Mouse (Mus musculus): ENCODE data around the gene Fn1. TPM values are rescaled to one million over a fixed set of nuclear protein-coding genes. Genes with fewer than 3 reads are reported as not detected.

Gene Fn1
- 478 and 518 TPM in 2 replicates for polyA plus RNA-seq (2011; ENCODE audit: insufficient read depth, insufficient read length, low read depth, missing spikeins)

GRCm38 (mm10) chr1:71652551-71653399 lies at the start of gene Fn1:
Gene Fn1 (minus strand): TSS chr1:71653200.
- Histone ChIP-seq H3K4me3 (ENCODE audit: low read depth, low read length) (peak within 1 kb of the TSS; percentile 96), H3K9ac (ENCODE audit: low read depth, poor library complexity, severe bottlenecking) (peak within 1 kb of the TSS; percentile 67), H3K27me3 (ENCODE audit: control insufficient read depth, insufficient read depth, low read length, poor library complexity, severe bottlenecking) (no peaks in the 10 kb centered on the region), H3K9me3 (replicated peaks; ENCODE audit: control insufficient read depth, insufficient read depth, low read length, poor library complexity, severe bottlenecking) (no peaks in the 10 kb centered on the region), H3K36me3 (ENCODE audit: control insufficient read depth, insufficient read depth, low read length, poor library complexity, severe bottlenecking) (peaks cover 28% of the 10 kb centered on the region), H3K4me1 (ENCODE audit: control insufficient read depth, insufficient read depth, low read length) (peaks cover 6% of the 10 kb centered on the region), H3K27ac (ENCODE audit: insufficient read depth, low read length) (peak within 1 kb of the TSS; percentile 88)
- TF ChIP-seq POLR2A (IDR thresholded peaks at IDR 0.05; ENCODE audit: insufficient read depth, low read length), result peak; percentile 80
- no peak for TF ChIP-seq CTCF (IDR thresholded peaks at IDR 0.05; ENCODE audit: low read depth, low read length)

GRCm38 (mm10) chr1:71696093-71696492 lies 43.1 kb upstream of the Fn1 start:
- Histone ChIP-seq H3K36me3 (ENCODE audit: control insufficient read depth, insufficient read depth, low read length, poor library complexity, severe bottlenecking) (no peaks in the 10 kb centered on the region), H3K27me3 (ENCODE audit: control insufficient read depth, insufficient read depth, low read length, poor library complexity, severe bottlenecking) (no peaks in the 10 kb centered on the region; the same call in 1 of the 2 replicates), H3K27ac (ENCODE audit: insufficient read depth, low read length) (no peak overlapping the region), H3K4me3 (ENCODE audit: low read depth, low read length) (no peak overlapping the region), H3K9ac (ENCODE audit: low read depth, poor library complexity, severe bottlenecking) (no peak overlapping the region), H3K4me1 (ENCODE audit: control insufficient read depth, insufficient read depth, low read length) (no peaks in the 10 kb centered on the region), H3K9me3 (replicated peaks; ENCODE audit: control insufficient read depth, insufficient read depth, low read length, poor library complexity, severe bottlenecking) (no peaks in the 10 kb centered on the region)
- TF ChIP-seq EP300 (IDR thresholded peaks at IDR 0.05; ENCODE audit: insufficient read depth, low read depth, low read length), result no peak
- no peak for TF ChIP-seq POLR2A (IDR thresholded peaks at IDR 0.05; ENCODE audit: insufficient read depth, low read length)
- TF ChIP-seq CTCF (IDR thresholded peaks at IDR 0.05; ENCODE audit: low read depth, low read length), result no peak

- Histone ChIP-seq H3K36me3 (ENCODE audit: control insufficient read depth, insufficient read depth, low read length, poor library complexity, severe bottlenecking) (no peaks in the 10 kb centered on the region), H3K9ac (ENCODE audit: low read depth, poor library complexity, severe bottlenecking) (no peak overlapping the region), H3K27ac (ENCODE audit: insufficient read depth, low read length) (no peak overlapping the region), H3K4me1 (ENCODE audit: control insufficient read depth, insufficient read depth, low read length) (no peaks in the 10 kb centered on the region), H3K4me3 (ENCODE audit: low read depth, low read length) (no peak overlapping the region), H3K9me3 (replicated peaks; ENCODE audit: control insufficient read depth, insufficient read depth, low read length, poor library complexity, severe bottlenecking) (no peaks in the 10 kb centered on the region), H3K27me3 (ENCODE audit: control insufficient read depth, insufficient read depth, low read length, poor library complexity, severe bottlenecking) (no peaks in the 10 kb centered on the region)
- TF ChIP-seq CTCF (IDR thresholded peaks at IDR 0.05; ENCODE audit: low read depth, low read length) (no peak), EP300 (IDR thresholded peaks at IDR 0.05; ENCODE audit: insufficient read depth, low read depth, low read length) (no peak), POLR2A (IDR thresholded peaks at IDR 0.05; ENCODE audit: insufficient read depth, low read length) (no peak)
Measured at GRCm38 (mm10) chr1:71691472-71692277, 38.7 kb upstream of the Fn1 start.

- H3K4me3 ChIP-seq (ENCODE audit: low read depth, low read length), result no peak overlapping the region
- H3K9ac ChIP-seq (ENCODE audit: low read depth, poor library complexity, severe bottlenecking), result no peak overlapping the region
- H3K4me1 ChIP-seq (ENCODE audit: control insufficient read depth, insufficient read depth, low read length), result no peaks in the 10 kb centered on the region
- H3K9me3 ChIP-seq (replicated peaks; ENCODE audit: control insufficient read depth, insufficient read depth, low read length, poor library complexity, severe bottlenecking), result no peaks in the 10 kb centered on the region
- H3K27me3 ChIP-seq (ENCODE audit: control insufficient read depth, insufficient read depth, low read length, poor library complexity, severe bottlenecking), result no peaks in the 10 kb centered on the region
- no peaks in the 10 kb centered on the region for H3K36me3 ChIP-seq (ENCODE audit: control insufficient read depth, insufficient read depth, low read length, poor library complexity, severe bottlenecking)
- TF ChIP-seq POLR2A (IDR thresholded peaks at IDR 0.05; ENCODE audit: insufficient read depth, low read length), result no peak
- H3K27ac ChIP-seq (ENCODE audit: insufficient read depth, low read length), result no peak overlapping the region
Measured at GRCm38 (mm10) chr1:71688926-71689303, 35.9 kb upstream of the Fn1 start.

GRCm38 (mm10) chr1:71688272-71688925 lies 35.4 kb upstream of the Fn1 start:
- no peak for TF ChIP-seq POLR2A (IDR thresholded peaks at IDR 0.05; ENCODE audit: insufficient read depth, low read length)
- TF ChIP-seq EP300 (IDR thresholded peaks at IDR 0.05; ENCODE audit: insufficient read depth, low read depth, low read length), result no peak
- no peak for TF ChIP-seq CTCF (IDR thresholded peaks at IDR 0.05; ENCODE audit: low read depth, low read length)
- Histone ChIP-seq H3K9me3 (replicated peaks; ENCODE audit: control insufficient read depth, insufficient read depth, low read length, poor library complexity, severe bottlenecking) (no peaks in the 10 kb centered on the region), H3K36me3 (ENCODE audit: control insufficient read depth, insufficient read depth, low read length, poor library complexity, severe bottlenecking) (no peaks in the 10 kb centered on the region), H3K27ac (ENCODE audit: insufficient read depth, low read length) (no peak overlapping the region), H3K27me3 (ENCODE audit: control insufficient read depth, insufficient read depth, low read length, poor library complexity, severe bottlenecking) (no peaks in the 10 kb centered on the region), H3K4me1 (ENCODE audit: control insufficient read depth, insufficient read depth, low read length) (no peaks in the 10 kb centered on the region), H3K4me3 (ENCODE audit: low read depth, low read length) (no peak overlapping the region), H3K9ac (ENCODE audit: low read depth, poor library complexity, severe bottlenecking) (no peak overlapping the region)
